Mouse (Mus musculus): ENCODE measurements around the gene Ptpa. TPM values are rescaled to one million over a fixed set of nuclear protein-coding genes. Genes with fewer than 3 reads are reported as not detected.
A peak's percentile ranks its signal among the peaks of the same experiment; 100 is the strongest.

Ptpa gene
- 66.6 and 88.4 TPM in 2 replicates for polyA plus RNA-seq (2014; fragmentation: Nextera tagmentation; extraction: Ambion mirVana)

GRCm38 (mm10) chr2:30415936-30416648 lies at the start of gene Ptpa:
Ptpa (plus strand) TSS chr2:30416039.
- Histone ChIP-seq H3K4me3 (ENCODE audit: low read depth, low read length) (peak within 1 kb of the TSS; percentile 86), H3K27me3 (replicated peaks; ENCODE audit: control insufficient read depth, insufficient read depth, low read length) (no peaks in the 10 kb centered on the region), H3K4me1 (ENCODE audit: control insufficient read depth, insufficient read depth, low read length) (peaks cover 10% of the 10 kb centered on the region), H3K9me3 (replicated peaks; ENCODE audit: control insufficient read depth, low read length) (no peaks in the 10 kb centered on the region), H3K36me3 (ENCODE audit: control insufficient read depth, insufficient read depth, low read length) (peaks cover 5% of the 10 kb centered on the region; the same call in 1 of the 2 replicates), H3K9ac (ENCODE audit: low read length) (peak within 1 kb of the TSS; percentile 94), H3K4me2 (ENCODE audit: low read length) (peak within 1 kb of the TSS; percentile 81), H3K27ac (ENCODE audit: low read depth, low read length) (peak within 1 kb of the TSS; percentile 97)
- DNase-seq (ENCODE audit: low spot score) (peak; percentile 96), ATAC-seq (peak; percentile 94)
- under 1% methylated on average over 65 of the region's 67 CpGs for WGBS

GRCm38 (mm10) chr2:30366203-30366602 lies 49.6 kb upstream of the Ptpa start:
- Histone ChIP-seq H3K36me3 (ENCODE audit: control insufficient read depth, insufficient read depth, low read length) (peaks cover 42% of the 10 kb centered on the region), H3K4me2 (ENCODE audit: low read length) (no peak overlapping the region), H3K9me3 (replicated peaks; ENCODE audit: control insufficient read depth, low read length) (no peaks in the 10 kb centered on the region), H3K4me1 (ENCODE audit: control insufficient read depth, insufficient read depth, low read length) (peaks cover 6% of the 10 kb centered on the region), H3K27me3 (replicated peaks; ENCODE audit: control insufficient read depth, insufficient read depth, low read length) (no peaks in the 10 kb centered on the region), H3K9ac (ENCODE audit: low read length) (no peak overlapping the region), H3K4me3 (ENCODE audit: low read depth, low read length) (no peak overlapping the region), H3K27ac (ENCODE audit: low read depth, low read length) (no peak overlapping the region)
- WGBS = 66% methylated on average over 5 of the region's 5 CpGs
- DNase-seq (ENCODE audit: low spot score) = no peak
- no peak for ATAC-seq

- DNase-seq (ENCODE audit: low spot score) (no peak), ATAC-seq (no peak)
- Histone ChIP-seq H3K36me3 (ENCODE audit: control insufficient read depth, insufficient read depth, low read length) (peaks cover 92% of the 10 kb centered on the region), H3K9me3 (replicated peaks; ENCODE audit: control insufficient read depth, low read length) (no peaks in the 10 kb centered on the region), H3K4me2 (ENCODE audit: low read length) (no peak overlapping the region), H3K9ac (ENCODE audit: low read length) (no peak overlapping the region), H3K27me3 (replicated peaks; ENCODE audit: control insufficient read depth, insufficient read depth, low read length) (no peaks in the 10 kb centered on the region), H3K27ac (ENCODE audit: low read depth, low read length) (no peak overlapping the region), H3K4me3 (ENCODE audit: low read depth, low read length) (no peak overlapping the region), H3K4me1 (ENCODE audit: control insufficient read depth, insufficient read depth, low read length) (no peaks in the 10 kb centered on the region)
- WGBS = 97% methylated on average over 8 of the region's 8 CpGs
Measured at GRCm38 (mm10) chr2:30371544-30371943, 44.3 kb upstream of the Ptpa start.

- Histone ChIP-seq H3K4me1 (ENCODE audit: control insufficient read depth, insufficient read depth, low read length) (no peaks in the 10 kb centered on the region), H3K27me3 (replicated peaks; ENCODE audit: control insufficient read depth, insufficient read depth, low read length) (no peaks in the 10 kb centered on the region), H3K9me3 (replicated peaks; ENCODE audit: control insufficient read depth, low read length) (no peaks in the 10 kb centered on the region), H3K4me2 (ENCODE audit: low read length) (no peak overlapping the region), H3K36me3 (ENCODE audit: control insufficient read depth, insufficient read depth, low read length) (peaks cover 92% of the 10 kb centered on the region), H3K27ac (ENCODE audit: low read depth, low read length) (no peak overlapping the region), H3K9ac (ENCODE audit: low read length) (no peak overlapping the region), H3K4me3 (ENCODE audit: low read depth, low read length) (no peak overlapping the region)
- 97% methylated on average over 5 of the region's 5 CpGs for WGBS
- no peak for ATAC-seq
- DNase-seq (ENCODE audit: low spot score) = no peak
Measured at GRCm38 (mm10) chr2:30372726-30373125, 43.1 kb upstream of the Ptpa start.

GRCm38 (mm10) chr2:30375893-30376292 lies 39.9 kb upstream of the Ptpa start:
- no peaks in the 10 kb centered on the region for H3K27me3 ChIP-seq (replicated peaks; ENCODE audit: control insufficient read depth, insufficient read depth, low read length)
- 95% methylated on average over 10 of the region's 10 CpGs for WGBS
- no peaks in the 10 kb centered on the region for H3K4me1 ChIP-seq (ENCODE audit: control insufficient read depth, insufficient read depth, low read length)
- DNase-seq (ENCODE audit: low spot score) (no peak), ATAC-seq (no peak)
- H3K36me3 ChIP-seq (ENCODE audit: control insufficient read depth, insufficient read depth, low read length) = peaks cover 90% of the 10 kb centered on the region
- H3K4me3 ChIP-seq (ENCODE audit: low read depth, low read length) = no peak overlapping the region
- no peak overlapping the region for H3K27ac ChIP-seq (ENCODE audit: low read depth, low read length)
- no peaks in the 10 kb centered on the region for H3K9me3 ChIP-seq (replicated peaks; ENCODE audit: control insufficient read depth, low read length)
- H3K9ac ChIP-seq (ENCODE audit: low read length) = no peak overlapping the region
- H3K4me2 ChIP-seq (ENCODE audit: low read length) = no peak overlapping the region

GRCm38 (mm10) chr2:30377721-30378120 lies 38.1 kb upstream of the Ptpa start:
- H3K4me1 ChIP-seq (ENCODE audit: control insufficient read depth, insufficient read depth, low read length) = no peaks in the 10 kb centered on the region
- H3K36me3 ChIP-seq (ENCODE audit: control insufficient read depth, insufficient read depth, low read length) = peaks cover 90% of the 10 kb centered on the region
- no peaks in the 10 kb centered on the region for H3K27me3 ChIP-seq (replicated peaks; ENCODE audit: control insufficient read depth, insufficient read depth, low read length)
- H3K9ac ChIP-seq (ENCODE audit: low read length) = no peak overlapping the region
- H3K4me2 ChIP-seq (ENCODE audit: low read length) = no peak overlapping the region
- WGBS = 80% methylated on average over 5 of the region's 5 CpGs
- H3K4me3 ChIP-seq (ENCODE audit: low read depth, low read length) = no peak overlapping the region
- H3K9me3 ChIP-seq (replicated peaks; ENCODE audit: control insufficient read depth, low read length) = no peaks in the 10 kb centered on the region
- DNase-seq (ENCODE audit: low spot score) (no peak), ATAC-seq (no peak)
- no peak overlapping the region for H3K27ac ChIP-seq (ENCODE audit: low read depth, low read length)

GRCm38 (mm10) chr2:30379307-30379706 lies 36.5 kb upstream of the Ptpa start:
- H3K4me1 ChIP-seq (ENCODE audit: control insufficient read depth, insufficient read depth, low read length) = no peaks in the 10 kb centered on the region
- H3K9me3 ChIP-seq (replicated peaks; ENCODE audit: control insufficient read depth, low read length) = no peaks in the 10 kb centered on the region
- peaks cover 92% of the 10 kb centered on the region for H3K36me3 ChIP-seq (ENCODE audit: control insufficient read depth, insufficient read depth, low read length)
- H3K9ac ChIP-seq (ENCODE audit: low read length) = no peak overlapping the region
- H3K4me3 ChIP-seq (ENCODE audit: low read depth, low read length) = no peak overlapping the region
- 96% methylated on average over 7 of the region's 7 CpGs for WGBS
- ATAC-seq = no peak
- no peaks in the 10 kb centered on the region for H3K27me3 ChIP-seq (replicated peaks; ENCODE audit: control insufficient read depth, insufficient read depth, low read length)
- DNase-seq (ENCODE audit: low spot score) = no peak
- no peak overlapping the region for H3K4me2 ChIP-seq (ENCODE audit: low read length)
- H3K27ac ChIP-seq (ENCODE audit: low read depth, low read length) = no peak overlapping the region

GRCm38 (mm10) chr2:30380564-30381376 lies 35.1 kb upstream of the Ptpa start:
- no peak for ATAC-seq
- Histone ChIP-seq H3K36me3 (ENCODE audit: control insufficient read depth, insufficient read depth, low read length) (peaks cover 87% of the 10 kb centered on the region), H3K4me3 (ENCODE audit: low read depth, low read length) (no peak overlapping the region)

GRCm38 (mm10) chr2:30381377-30381725 lies 34.5 kb upstream of the Ptpa start:
- H3K9me3 ChIP-seq (replicated peaks; ENCODE audit: control insufficient read depth, low read length) = no peaks in the 10 kb centered on the region
- ATAC-seq (no peak), DNase-seq (ENCODE audit: low spot score) (no peak)
- H3K27ac ChIP-seq (ENCODE audit: low read depth, low read length) = no peak overlapping the region
- peaks cover 82% of the 10 kb centered on the region for H3K36me3 ChIP-seq (ENCODE audit: control insufficient read depth, insufficient read depth, low read length)
- H3K4me2 ChIP-seq (ENCODE audit: low read length) = no peak overlapping the region
- H3K9ac ChIP-seq (ENCODE audit: low read length) = no peak overlapping the region
- 94% methylated on average over 4 of the region's 4 CpGs for WGBS
- no peak overlapping the region for H3K4me3 ChIP-seq (ENCODE audit: low read depth, low read length)
- no peaks in the 10 kb centered on the region for H3K4me1 ChIP-seq (ENCODE audit: control insufficient read depth, insufficient read depth, low read length)
- no peaks in the 10 kb centered on the region for H3K27me3 ChIP-seq (replicated peaks; ENCODE audit: control insufficient read depth, insufficient read depth, low read length)

More at GRCm38 (mm10) chr2:30380564-30381376, 35.1 kb upstream of the Ptpa start:
- WGBS = 89% methylated on average over 10 of the region's 10 CpGs
- no peak overlapping the region for H3K4me2 ChIP-seq (ENCODE audit: low read length)
- no peaks in the 10 kb centered on the region for H3K27me3 ChIP-seq (replicated peaks; ENCODE audit: control insufficient read depth, insufficient read depth, low read length)
- H3K27ac ChIP-seq (ENCODE audit: low read depth, low read length) = no peak overlapping the region
- no peak for DNase-seq (ENCODE audit: low spot score)
- no peak overlapping the region for H3K9ac ChIP-seq (ENCODE audit: low read length)
- H3K9me3 ChIP-seq (replicated peaks; ENCODE audit: control insufficient read depth, low read length) = no peaks in the 10 kb centered on the region
- H3K4me1 ChIP-seq (ENCODE audit: control insufficient read depth, insufficient read depth, low read length) = no peaks in the 10 kb centered on the region

Data from forebrain, embryonic 14.5 days (tissue).